Mouse (Mus musculus): Measurements from ENCODE around the gene Lum.

The Lum gene

GRCm38 (mm10) chr10:97564957-97565856, at the start of gene Lum:
Gene Lum, plus strand, starts transcription at chr10:97565128.
- DNase-seq (ENCODE audit: low spot score): peak; percentile 47

GRCm38 (mm10) chr10:97523366-97523765, 41.6 kb upstream of the Lum start:
- DNase-seq (ENCODE audit: low spot score): no peak

GRCm38 (mm10) chr10:97535697-97536096, 29.2 kb upstream of the Lum start:
- DNase-seq (ENCODE audit: low spot score): no peak

- peak; percentile 22 for DNase-seq (ENCODE audit: low spot score)
These were observed 28.0 kb upstream of the Lum start for GRCm38 (mm10) chr10:97536921-97537320.

GRCm38 (mm10) chr10:97538202-97538601, 26.7 kb upstream of the Lum start:
- no peak for DNase-seq (ENCODE audit: low spot score)

GRCm38 (mm10) chr10:97547740-97548139, 17.2 kb upstream of the Lum start:
- DNase-seq (ENCODE audit: low spot score): no peak

- peak; percentile 27 for DNase-seq (ENCODE audit: low spot score)
These were observed 2.7 kb downstream of the Lum start for GRCm38 (mm10) chr10:97567489-97568135.

- DNase-seq (ENCODE audit: low spot score): no peak
These were observed 17.8 kb downstream of the Lum start for GRCm38 (mm10) chr10:97582543-97583231.

- DNase-seq (ENCODE audit: low spot score): no peak
These were observed 19.2 kb downstream of the Lum start for GRCm38 (mm10) chr10:97584176-97584575.

GRCm38 (mm10) chr10:97587159-97587558, 22.2 kb downstream of the Lum start:
- no peak for DNase-seq (ENCODE audit: low spot score)

- no peak for DNase-seq (ENCODE audit: low spot score)
These were observed 24.6 kb downstream of the Lum start for GRCm38 (mm10) chr10:97589574-97589973.

GRCm38 (mm10) chr10:97591036-97591435, 26.1 kb downstream of the Lum start:
- no peak for DNase-seq (ENCODE audit: low spot score)

- DNase-seq (ENCODE audit: low spot score): peak; percentile 22
These were observed 26.8 kb downstream of the Lum start for GRCm38 (mm10) chr10:97591685-97592084.

GRCm38 (mm10) chr10:97595680-97596079, 30.8 kb downstream of the Lum start:
- no peak for DNase-seq (ENCODE audit: low spot score)

- DNase-seq (ENCODE audit: low spot score): no peak
These were observed 36.8 kb downstream of the Lum start for GRCm38 (mm10) chr10:97601744-97602143.

GRCm38 (mm10) chr10:97603256-97603655, 38.3 kb downstream of the Lum start:
- no peak for DNase-seq (ENCODE audit: low spot score)

- no peak for DNase-seq (ENCODE audit: low spot score)
These were observed 41.7 kb downstream of the Lum start, which contains the start of gene Kera for GRCm38 (mm10) chr10:97606579-97606978. Gene Kera, plus strand, starts transcription at chr10:97606879.
